Mouse (Mus musculus) cerebellum, adult 9-10 months (tissue): Measurements from ENCODE around the gene Guca2a.
"Not testable (repeated sequence)": the region's sequence is repeated elsewhere in the genome, so short reads cannot be mapped to it uniquely, and the experiment has no call there.

Source experiments
- DNase-seq: peaks from one replicate; pipeline ENCODE4 v3.0.0; 2022

Gene Guca2a

DNA sequence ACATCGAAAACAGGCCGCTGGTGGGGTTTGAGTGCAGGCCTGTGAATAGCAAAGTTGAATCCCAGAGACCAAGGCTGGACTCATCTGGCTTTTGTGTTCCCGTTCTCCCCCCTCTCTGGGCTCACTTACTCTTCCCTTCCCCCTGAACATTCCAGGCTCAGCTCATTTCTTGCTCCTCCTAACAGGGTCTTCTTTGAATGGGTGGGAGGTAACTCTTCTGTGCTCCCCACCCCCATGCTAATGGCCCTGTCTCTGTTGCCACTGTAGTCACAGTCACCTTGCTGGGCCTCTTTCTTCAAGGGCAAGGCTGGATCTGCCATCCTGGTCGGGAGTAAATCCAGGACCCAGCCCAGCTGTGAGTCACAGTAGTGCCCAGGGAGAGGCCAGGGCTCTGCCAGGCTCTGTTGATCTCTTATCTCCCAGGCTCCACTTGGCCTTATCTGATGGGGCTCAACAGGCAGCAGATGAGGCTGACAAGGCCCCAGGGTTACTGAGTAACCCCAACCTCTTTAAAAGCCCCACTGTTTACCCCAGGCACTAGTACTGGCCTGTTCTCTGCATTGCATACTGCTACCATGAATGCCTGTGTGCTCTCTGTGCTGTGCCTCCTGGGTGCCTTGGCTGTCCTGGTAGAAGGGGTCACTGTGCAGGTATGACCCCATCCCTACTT, at the start of gene Guca2a:
Gene Guca2a, plus strand, starts transcription at position 529 of the 670 bp plus-strand sequence.
- DNase-seq: no peak

DNA sequence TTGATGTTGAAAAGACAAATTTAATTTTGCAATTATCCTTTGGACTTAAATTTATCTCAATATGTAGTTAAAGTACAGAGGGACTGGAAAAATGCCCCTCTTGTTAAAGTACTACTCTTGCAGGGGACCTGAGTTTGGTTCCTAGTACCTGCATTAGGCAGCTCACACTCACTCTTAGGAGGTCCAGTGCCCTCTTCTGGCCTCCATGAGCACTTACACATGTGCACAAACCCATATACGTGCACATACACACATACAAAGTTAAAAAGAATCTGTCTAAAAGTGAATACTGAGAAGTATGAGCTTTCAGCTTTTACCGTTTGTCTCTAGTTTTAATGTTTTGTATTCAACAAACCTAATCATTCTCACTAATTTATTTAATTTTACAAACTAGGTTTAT, 49.5 kb upstream of the Guca2a start:
- no peak for DNase-seq

DNA sequence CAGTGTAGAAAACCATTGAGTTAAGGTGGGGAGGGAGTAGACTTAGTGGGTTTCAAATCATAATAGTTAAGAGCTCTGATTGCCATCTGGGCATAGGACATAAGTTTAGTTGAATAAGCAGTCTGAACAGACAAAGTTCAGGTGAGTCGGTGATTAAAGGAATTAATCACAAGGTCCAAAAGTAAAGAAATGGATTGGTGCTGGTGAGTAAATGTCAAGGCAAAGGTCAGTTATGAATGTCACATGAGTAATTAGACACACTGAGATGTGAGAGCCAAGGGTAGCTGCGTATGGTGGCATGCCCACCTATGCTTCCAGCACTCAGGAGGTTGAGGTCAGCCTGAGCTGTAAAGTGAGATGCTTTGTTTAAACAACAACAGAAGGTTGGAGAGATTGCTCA, 48.1 kb upstream of the Guca2a start:
- no peak for DNase-seq

DNA sequence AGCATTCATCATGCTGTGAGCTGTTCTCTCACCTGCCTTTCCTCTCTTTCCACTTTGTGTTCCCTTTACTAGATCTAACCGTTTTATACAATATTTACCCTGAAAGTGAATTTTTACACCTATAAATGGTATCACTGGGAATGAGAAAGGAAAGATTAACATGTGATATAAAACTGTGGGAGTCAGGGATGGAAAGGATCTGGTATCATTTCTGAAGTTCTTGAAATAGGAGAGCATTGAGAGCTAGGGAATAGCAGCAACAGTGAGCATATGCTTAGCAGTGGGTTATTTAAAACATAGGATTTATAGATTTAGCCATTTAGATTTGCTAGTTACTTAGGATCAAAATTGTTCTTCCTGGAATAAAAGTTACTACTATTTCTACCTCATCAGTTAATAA, 47.5 kb upstream of the Guca2a start:
- no peak for DNase-seq

DNA sequence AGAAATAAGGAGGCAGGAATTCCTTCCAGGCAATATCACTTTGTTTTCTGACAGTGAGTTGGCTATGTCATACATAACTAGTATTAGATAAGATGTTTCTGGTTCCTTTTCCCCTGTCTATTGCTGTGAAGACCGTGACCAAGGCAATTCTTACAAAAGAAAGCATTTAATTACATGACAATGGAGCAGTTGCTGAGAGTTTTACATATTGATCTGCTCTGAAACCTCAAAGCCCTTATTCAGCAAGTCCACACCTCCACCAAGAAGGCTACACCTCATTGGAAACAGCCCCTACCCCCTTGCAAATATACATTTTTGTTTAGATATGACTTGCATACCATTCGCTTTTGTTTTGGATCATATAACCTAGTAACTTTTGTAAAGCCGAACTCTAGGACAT, 45.0 kb upstream of the Guca2a start:
- DNase-seq: no peak

DNA sequence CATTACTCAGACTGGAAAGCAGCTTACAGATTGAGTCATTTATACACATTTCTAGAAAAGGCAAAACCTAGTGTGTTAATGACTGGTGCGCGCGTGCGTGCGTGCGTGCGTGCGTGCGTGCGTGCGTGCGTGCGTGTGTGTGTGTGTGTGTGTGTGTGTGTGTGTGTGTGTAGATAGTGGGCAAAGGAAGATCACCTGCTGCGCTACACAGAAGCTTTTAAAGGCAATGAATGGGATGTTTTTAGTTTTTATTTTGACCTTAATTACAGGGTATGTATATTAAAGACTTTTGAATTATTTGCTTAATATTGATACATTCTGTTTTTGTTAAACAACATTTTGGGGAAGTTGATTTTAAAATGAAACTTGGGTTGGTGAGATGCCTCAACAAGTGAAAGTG, 43.2 kb upstream of the Guca2a start:
- DNase-seq: no peak

DNA sequence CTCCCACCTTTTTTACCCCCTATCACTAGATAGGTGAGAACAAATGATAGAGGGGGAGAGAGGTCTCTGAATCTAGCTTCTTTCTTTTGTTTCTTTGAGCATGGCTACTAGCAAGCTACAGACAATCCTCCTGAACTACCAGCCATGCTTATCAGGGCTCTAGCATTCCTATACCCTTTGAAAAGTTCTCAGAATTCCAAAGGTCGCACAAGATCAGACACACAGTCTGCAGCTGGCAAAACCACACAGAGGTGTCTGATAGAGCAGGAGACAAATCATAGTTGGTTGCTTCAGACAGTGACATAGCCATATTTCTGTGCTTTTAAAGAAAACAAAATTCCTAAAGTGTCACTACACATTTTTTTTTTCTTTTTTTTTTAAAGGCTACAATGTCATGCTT, 37.9 kb upstream of the Guca2a start:
- no peak for DNase-seq

DNA sequence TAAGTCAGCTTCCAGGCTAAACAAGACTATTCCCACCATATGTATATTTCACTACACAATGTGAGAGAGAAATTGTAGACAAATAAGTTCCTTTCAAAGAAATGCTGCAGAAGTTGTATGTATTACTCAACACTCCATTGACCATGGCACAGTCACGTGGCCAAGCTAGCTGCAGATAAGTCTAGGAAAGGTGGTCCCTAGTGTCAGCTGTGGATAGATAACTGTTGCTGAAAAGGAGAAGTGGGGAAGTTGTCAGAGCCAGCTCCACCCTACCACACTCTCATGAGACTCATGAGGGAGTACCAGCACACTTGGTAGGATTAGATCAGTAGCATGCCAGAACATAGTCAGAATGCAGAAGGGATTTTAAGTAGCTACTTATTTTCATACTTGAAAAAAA, 28.0 kb upstream of the Guca2a start:
- no peak for DNase-seq

DNA sequence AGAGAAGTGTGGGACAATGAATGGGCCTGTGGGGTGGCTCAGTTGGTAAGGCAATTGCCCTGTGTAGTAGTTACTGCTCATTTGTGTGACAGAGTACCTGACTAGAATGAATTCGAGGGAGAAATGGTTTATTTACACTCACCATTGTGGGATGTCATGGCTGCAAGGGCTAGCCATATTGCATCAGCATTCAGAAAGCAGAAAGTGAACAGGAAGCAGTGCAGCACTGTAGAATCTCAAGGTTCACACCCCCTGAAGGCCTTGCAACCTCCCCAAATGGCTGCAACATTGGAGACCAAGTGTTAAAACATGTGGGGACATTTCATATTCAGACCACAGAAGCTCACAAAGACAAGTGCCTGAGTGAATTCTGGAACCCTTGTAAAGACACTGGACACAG, 23.4 kb upstream of the Guca2a start:
- no peak for DNase-seq

DNA sequence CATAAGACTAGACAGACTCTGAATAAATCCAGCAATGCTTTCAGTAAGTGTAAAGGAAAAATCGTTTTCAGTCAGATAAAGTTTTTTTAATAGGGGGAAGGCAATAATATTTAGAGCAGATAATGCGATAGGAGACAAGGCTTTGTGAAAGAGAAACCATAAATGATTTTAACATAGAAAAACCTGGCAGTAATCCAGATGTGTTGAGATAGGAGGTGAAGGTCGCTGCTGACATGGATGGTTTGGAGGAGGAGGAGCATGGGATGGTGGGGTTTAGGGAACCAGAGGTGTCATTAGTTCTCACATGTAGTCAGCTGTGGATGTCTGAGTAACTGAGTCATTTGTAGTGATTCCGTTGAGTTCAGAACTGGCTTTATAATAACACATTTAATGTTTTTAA, 22.8 kb upstream of the Guca2a start:
- DNase-seq: no peak

DNA sequence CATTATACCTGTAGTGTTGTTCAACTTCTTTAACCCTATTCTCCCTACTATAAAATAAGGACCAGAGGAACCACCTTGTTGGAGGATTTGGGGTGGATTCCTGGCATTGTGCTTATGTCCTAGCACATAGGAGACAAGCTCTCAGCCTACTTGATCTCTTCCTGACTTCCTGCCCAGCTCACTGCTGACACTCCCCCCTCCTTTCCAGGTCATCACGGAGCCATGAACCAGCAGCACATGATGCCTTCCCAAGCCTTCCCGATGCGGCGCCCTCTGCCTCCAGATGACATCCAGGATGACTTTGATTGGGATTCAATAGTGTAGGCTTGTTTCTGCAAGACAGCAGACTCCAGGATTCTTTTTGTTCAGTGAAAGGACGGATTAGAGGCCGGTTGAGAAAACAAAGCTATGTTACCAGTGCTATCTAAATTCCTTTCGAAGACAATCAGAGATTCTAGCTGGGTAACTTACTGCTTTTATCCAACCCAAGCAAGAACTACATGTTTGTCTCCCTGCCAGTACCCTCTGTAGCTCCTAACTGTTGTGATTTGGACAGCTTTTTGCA, 11.3 kb upstream of the Guca2a start:
- no peak for DNase-seq

DNA sequence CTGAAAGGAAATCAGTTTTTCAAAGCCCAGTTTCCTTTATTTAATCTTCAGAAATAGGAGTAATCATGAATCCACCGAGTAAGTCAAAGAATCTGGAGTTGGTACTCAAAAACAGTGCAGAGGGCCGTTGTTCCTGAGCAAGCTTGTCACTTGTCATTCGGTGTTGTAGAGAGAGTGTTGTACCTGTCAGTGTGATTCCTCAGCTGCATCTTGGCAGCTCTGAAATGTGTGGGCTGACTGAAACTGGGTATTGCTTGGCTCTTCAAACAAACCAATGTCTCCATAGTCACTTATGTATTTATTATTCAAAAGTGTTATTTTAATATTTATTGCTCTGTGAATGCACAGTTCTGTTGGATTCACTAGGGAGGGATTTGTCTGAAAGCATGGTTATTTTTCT, 10.6 kb upstream of the Guca2a start:
- no peak for DNase-seq

DNA sequence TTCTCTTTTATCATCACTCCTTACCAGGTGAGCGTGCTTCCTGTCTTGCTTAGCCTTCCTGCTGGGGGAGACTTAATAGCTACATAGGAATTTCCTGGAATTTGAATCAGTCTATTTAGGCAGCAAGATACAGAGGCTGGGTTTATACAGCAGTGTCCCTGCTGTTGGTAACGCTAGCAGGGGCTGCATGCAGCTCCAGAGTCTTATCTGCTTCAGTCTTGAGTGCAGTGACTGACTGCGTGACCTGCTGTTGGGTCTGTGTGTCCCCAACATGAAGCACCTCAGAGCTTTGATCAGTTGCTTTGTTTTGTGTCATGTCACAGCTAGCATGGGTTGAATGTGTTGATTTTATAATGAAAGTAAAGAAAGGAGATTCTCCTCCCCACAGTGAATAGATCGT, 10.2 kb upstream of the Guca2a start:
- no peak for DNase-seq

DNA sequence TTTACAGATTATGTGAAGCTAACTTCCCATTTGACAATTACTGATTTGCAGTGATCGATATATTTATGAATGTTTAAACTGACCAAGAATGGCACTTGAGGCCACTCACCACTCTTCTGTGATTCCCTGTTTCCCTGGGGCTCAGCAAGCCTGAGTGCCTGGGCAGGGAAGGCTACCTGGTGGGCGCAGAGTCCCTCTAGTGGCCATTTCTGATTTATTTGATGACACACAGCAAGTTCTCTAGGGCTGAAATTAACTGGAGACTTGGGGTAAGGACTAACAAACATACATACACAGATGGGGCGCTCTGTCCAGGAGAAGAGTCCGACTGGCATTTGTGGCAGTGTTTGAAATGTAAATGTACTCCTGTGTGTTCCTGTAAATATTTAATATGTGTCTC, 9.1 kb upstream of the Guca2a start:
- not testable (repeated sequence) for DNase-seq

DNA sequence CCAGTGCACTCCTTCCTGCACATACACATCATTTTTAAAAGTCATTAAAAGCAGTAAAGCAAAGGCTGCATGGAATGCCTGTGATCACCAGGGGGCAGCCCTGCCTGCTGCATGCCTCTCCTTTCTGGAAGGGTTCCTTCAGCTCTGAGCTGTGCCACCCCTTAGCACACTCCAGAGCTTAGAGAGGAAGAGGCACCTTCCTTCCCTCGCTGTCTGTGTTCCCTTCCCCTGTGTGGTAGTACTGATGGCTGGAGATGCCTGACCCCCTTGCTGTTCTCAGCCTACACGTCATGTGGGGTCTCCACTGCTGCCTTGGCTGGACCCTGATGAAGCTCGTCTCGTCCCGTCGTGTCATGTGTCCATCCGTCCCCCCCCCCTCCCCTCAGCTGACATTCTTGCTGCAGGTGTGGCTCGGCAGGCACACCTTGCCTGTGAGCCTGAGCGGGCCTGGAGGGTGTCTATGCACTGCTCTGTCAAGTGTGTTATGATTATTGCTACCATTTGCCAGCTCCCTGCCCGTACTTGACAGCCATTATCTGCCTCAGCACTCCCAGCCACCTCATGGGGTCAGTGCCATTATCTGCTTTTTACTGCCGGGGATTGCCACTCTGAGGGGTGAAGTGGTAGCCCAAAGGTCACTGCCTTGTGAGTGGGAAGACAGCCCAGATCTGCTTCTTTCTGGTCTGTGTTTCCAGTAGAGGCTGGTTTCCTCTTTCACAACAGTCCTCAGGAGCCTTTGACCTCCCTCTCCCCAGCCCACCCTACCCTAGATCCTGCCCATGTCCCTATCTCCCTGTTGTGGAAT, 6.2 kb upstream of the Guca2a start:
- peak; percentile 29 for DNase-seq

DNA sequence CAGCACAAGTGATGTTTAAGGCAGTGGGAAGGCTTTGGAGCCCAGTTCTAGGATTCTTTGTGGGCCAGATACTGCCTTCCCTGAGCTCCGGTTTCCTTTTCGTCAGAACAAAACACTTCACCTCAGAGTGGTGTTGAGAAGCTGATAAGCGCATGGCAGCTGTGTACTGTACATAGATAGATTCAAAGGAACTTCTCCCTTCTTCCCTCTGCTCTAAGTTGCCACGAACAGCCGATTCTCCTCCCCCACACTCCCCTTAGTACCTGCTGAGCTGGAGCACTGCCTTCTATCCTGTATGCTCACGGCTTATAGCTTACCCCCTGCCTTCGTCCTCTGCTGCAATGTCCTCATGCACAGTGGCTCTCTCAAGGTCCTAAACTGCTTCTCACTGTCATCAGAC, 4.8 kb upstream of the Guca2a start:
- DNase-seq: no peak

DNA sequence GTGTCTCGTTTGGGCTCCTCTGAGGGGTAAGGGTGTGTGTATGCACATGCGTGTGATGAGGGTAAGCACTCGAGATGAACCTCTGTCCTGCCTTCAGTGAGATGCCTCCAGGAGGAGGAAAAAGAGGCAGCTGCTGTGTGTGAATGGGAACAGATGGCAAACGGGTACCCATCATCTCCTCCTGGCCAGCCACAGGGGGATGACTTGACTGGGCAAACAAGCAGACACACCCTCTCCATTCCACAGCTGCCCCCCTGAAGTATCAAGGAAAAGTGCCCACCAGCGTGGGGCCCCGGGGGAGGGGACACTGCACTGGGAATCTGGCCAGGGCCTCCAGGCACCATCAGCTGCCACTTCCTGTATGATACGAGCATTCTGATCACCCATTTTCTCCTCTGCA, 4.2 kb upstream of the Guca2a start:
- no peak for DNase-seq

DNA sequence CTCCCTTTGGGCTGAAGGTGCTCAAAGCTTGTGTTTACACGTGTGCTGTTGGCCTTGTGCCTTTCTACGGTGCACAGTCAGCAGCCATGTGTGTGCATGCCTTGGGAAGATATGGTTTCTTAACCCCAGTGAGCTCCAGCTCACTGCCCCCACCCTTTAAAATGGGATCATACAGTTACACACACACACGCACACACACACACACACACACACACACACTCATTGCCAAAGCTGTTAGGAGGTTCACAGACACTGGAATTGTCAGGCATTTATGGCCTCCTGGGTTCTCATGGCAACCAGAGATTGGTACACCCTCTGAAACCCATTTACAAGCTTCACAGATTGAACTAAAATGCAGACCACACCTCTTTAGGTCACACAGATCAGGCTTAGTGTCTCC, 3.6 kb upstream of the Guca2a start:
- no peak for DNase-seq

DNA sequence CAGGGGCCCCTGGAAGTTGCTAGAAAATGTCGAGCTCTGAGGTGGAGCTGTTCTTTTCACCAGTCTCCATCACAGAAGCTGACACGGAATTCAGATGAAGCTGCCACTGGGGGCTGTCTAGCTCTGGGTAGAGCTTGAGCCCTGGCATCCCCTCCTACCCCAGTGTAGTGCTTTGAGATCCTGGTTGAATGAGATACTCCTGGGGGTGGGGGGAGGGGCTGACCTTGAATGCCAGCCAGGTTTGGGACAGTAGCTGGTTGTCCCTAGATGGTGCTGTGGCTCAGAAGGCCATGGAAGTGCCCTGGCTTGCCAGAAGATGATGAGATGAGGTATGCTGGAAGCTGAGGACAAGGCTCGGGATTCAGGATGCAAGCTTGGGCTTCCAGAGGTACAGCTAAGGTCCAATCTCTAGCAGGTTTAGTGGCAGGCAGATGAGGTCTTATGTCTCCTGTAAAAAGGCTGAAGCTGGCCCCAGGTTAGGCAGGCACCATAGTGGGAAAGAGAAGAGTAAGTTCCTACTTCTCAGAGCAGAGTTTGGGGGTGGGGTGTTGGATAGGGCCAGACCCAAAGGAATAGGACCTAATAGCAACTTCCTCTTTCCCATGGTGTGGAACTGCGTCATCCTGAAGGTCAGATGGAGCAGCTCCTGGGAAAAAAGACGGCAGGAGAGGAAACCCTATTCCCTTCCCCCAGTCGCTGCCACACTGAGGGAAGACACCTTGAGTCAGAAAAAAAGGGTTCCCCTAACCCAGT, 2.4 kb upstream of the Guca2a start:
- no peak for DNase-seq

DNA sequence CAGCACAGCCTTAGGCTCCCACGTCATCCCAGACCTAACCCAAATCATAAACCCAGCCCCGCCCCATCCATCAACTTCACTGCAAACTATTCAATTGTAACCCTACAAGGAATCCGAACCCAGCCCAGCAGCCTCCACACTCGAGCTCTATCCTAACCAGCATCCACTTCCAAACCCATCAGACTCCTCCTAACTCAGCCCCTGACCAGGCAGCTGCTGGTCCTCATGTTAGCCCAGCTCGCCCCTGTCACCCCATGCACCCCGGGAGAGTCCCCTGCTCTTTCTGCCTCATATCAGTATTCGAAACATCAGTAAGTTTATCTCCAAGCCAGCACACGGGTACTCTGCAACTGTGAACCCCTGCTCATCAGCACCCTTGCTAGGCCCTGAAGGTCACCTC, 1.8 kb upstream of the Guca2a start:
- no peak for DNase-seq

DNA sequence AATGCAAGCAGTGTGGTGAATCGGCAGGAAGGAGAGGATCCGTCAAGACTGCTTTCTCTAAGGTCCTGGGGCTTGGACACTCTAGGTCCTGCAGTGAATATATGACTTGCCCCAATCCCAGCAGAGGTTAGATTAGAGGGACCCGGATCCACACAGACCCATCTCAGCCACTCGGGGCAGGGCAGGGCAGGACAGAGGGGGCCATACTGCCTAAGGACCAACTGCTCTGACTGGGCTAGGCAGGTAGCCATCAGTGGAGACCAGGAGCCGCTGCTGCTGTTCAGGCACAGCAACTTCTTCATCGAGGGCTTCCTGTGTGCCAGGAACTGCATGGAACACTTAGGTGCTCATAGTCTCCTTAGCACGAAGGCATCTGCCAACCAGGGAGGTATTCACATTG, 773 bp upstream of the Guca2a start:
- DNase-seq: no peak

DNA sequence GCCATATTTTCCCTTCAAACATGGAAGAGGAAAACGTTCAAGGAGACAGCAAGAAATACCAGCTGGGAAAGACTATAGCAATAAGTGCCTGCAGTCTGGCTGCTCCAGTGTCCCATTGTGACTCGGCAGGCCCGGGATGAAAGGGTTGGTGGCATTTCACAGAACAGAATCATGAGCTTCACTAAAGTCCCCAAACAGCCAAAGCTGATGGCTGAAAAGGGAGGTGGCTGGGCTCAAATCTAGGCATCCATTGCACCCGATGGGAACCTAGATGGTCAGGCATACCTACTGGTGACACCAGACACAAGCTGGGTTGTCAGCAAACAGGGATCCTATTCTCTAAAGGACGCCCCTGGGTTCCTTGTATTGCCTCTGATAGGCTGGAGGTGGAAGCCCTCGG, 442 bp downstream of the Guca2a start:
- DNase-seq: no peak

DNA sequence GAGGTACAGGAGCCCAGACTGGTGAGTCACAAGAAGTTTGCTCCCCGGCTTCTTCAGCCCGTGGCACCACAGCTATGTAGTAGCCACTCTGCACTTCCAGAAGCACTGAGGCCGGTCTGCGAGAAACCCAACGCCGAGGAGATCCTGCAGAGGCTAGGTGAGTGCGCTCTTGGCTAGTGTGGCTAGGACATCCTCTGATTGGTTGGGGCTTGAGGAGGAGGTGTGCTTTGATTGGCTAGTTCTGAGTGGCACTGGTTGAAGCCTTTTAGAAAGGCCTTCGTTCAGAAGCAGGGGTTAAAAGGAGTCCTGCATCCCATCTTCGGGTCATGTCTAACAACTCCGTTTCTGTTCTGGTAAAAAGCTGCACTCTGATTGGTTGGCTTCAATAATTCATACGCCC, 1.2 kb downstream of the Guca2a start:
- DNase-seq: no peak

DNA sequence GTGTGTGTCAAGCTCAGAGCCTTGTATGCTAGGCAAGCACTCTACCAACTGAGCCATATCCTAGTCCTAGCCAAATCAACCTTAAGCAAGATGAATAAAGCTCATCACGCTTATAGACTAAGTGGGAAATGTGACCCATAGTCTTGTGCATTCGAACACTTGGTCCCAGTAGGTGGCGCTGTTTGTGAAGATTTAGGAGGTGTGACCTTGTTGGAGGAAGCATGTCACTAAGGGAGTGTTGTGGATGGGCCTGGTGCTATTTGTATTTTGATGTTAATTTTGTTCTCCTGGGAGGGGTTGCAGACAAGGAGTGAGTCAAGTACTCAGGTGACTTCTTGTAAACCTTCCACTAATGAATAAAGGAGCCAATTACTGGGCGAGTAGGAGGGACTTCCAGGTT, 5.2 kb downstream of the Guca2a start:
- no peak for DNase-seq
